19 mouse cellular contexts compared by ENCODE assay signal in the genomic region with DNA sequence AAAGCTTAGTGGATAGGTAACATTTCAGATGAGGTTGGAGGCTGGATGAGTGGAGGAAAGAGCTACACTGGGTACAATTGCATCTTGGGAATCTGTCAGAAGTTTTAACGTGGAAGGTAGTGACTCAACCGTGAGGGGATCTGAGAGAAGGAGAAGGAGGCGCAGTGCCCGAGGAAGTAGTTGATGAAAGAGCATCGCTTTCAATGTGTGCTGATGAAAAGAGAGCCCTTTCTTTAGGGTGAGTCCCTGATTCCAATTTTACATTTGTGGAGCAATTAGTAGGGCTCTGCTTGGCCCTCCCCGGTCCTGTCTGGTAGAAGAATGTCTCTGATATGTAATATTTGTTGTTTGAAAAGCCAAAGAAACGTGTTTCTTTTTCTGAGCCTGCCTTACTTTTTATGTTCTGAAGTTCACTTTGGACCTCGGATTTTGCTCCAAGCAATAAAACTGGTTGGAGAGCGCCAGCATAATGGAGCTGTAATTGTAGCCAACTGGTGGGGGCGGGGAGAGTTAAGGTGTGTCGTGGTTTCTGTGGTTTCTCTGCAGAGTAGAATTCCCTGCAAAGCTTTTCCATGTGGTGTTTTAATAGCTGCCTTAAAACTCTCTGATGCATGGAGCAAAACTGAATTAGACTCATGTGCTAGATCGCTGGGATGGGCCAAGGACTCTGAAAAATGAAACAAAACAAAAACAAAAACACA. TPM values are rescaled to one million over a fixed set of nuclear protein-coding genes. Genes with fewer than 3 reads are reported as not detected.
DNase-seq lines count a peak whose midpoint lies in the region; TF ChIP-seq lines count a peak whose summit lies in the region.
"Had no signal": no experiment of that assay in that cellular context is flagged by ENCODE, and none has a peak within 500 bp of the region (broad histone marks: within the 10 kb centered on the region; RNA-seq: fewer than 3 reads in every experiment).

No protein-coding gene starts in this region.

- peak overlapping the region; percentile 57 for H3K4me2 ChIP-seq in myocyte (ENCODE audit: low read depth)
- H3K4me2 ChIP-seq: forebrain, embryonic 15.5 days; liver, embryonic 13.5 days had no signal

- TF ChIP-seq CTCF in lung, adult 2 months (IDR thresholded peaks at IDR 0.05; ENCODE audit: insufficient read depth, low read length): no peak

- no peaks in the 10 kb centered on the region for H3K79me2 ChIP-seq in myocyte (ENCODE audit: control insufficient read depth, insufficient read depth)

- no peak for TF ChIP-seq POLR2A in lung, adult 2 months (IDR thresholded peaks at IDR 0.05; ENCODE audit: borderline replicate concordance, extremely low read depth, low read depth, low read length)
- TF ChIP-seq POLR2A in myocyte (IDR thresholded peaks at IDR 0.05; ENCODE audit: insufficient read length, low read depth): no peak

- peak; percentile 50 for DNase-seq in lung, postnatal 36 days
- DNase-seq in lung, adult 2 months: no peak
- DNase-seq in gastrocnemius, postnatal 10 days: peak; percentile 28
- DNase-seq in kidney, postnatal 10 days: peak; percentile 61
- DNase-seq in layer of hippocampus, adult 18-20 months (ENCODE audit: low spot score in 2 of 2): no peak
- DNase-seq in liver: no peak
- DNase-seq in spleen, adult 18-20 months: no peak
- DNase-seq: heart, adult 2 months; heart, postnatal 14 days; liver, embryonic 13.5 days; right cerebral cortex, postnatal 25 days; thymus, postnatal 4 days had no signal

- no peaks in the 10 kb centered on the region for H3K4me1 ChIP-seq in lung, adult 2 months (ENCODE audit: control insufficient read depth, insufficient read depth, low read length)
- H3K4me1 ChIP-seq: forebrain, embryonic 15.5 days; liver, embryonic 13.5 days had no signal

- no peaks in the 10 kb centered on the region for H3K36me3 ChIP-seq in myocyte (ENCODE audit: control insufficient read depth, insufficient read depth)
- H3K36me3 ChIP-seq: forebrain, embryonic 15.5 days; liver, embryonic 13.5 days had no signal

- H3K4me3 ChIP-seq in lung, adult 2 months (replicated peaks; ENCODE audit: extremely low read depth, low read depth, low read length): no peak overlapping the region
- H3K4me3 ChIP-seq in myocyte: no peak overlapping the region
- H3K4me3 ChIP-seq: forebrain, embryonic 15.5 days; heart, adult 2 months; layer of hippocampus, adult 2 months; liver, embryonic 13.5 days had no signal

- WGBS in lung, adult 2 months: 70% methylated on average over 12 of the region's 12 CpGs

- H3K27me3 ChIP-seq in myocyte (ENCODE audit: control insufficient read depth, insufficient read depth, insufficient read length): no peaks in the 10 kb centered on the region
- H3K27me3 ChIP-seq: forebrain, embryonic 15.5 days; liver, embryonic 13.5 days had no signal

- no peak overlapping the region for H3ac ChIP-seq in myocyte (ENCODE audit: control insufficient read depth, insufficient read length)

TF ChIP-seq in myocyte, 11 proteins besides CTCF, POLR2A, EP300 and RAD21:
- TF ChIP-seq MYOG (IDR thresholded peaks at IDR 0.05; ENCODE audit: control insufficient read depth in 1 of 3, insufficient read depth in 1 of 3, insufficient read length in 2 of 3, low read depth in 2 of 3): no peak
- no peak for TF ChIP-seq SRF (IDR thresholded peaks at IDR 0.05; ENCODE audit: control insufficient read depth, insufficient read length, low read depth)
- TF ChIP-seq CEBPB (IDR thresholded peaks at IDR 0.05; ENCODE audit: insufficient read depth, poor library complexity, severe bottlenecking): no peak
- TF ChIP-seq POLR2AphosphoS2 (IDR thresholded peaks at IDR 0.05; ENCODE audit: insufficient read length, low read depth): no peak
- TF ChIP-seq TCF3 (IDR thresholded peaks at IDR 0.05; ENCODE audit: insufficient read length, low read depth): no peak
- no peak for TF ChIP-seq MYOD1 (IDR thresholded peaks at IDR 0.05; ENCODE audit: control insufficient read depth in 1 of 3, insufficient read length in 2 of 3, low read depth in 2 of 3)
- TF ChIP-seq MAX (IDR thresholded peaks at IDR 0.05; ENCODE audit: low read depth): no peak
- TF ChIP-seq REST (IDR thresholded peaks at IDR 0.05; ENCODE audit: insufficient read depth, insufficient read length): no peak
- TF ChIP-seq USF1 (IDR thresholded peaks at IDR 0.05; ENCODE audit: low read depth): no peak
- no peak for TF ChIP-seq TCF12 (IDR thresholded peaks at IDR 0.05; ENCODE audit: insufficient read depth, poor library complexity, severe bottlenecking)
- TF ChIP-seq E2F4 (IDR thresholded peaks at IDR 0.05; ENCODE audit: insufficient read depth): no peak
TF ChIP-seq in myocyte: peak in this region for 0.

RNA-seq across cellular contexts. Expression of a gene that starts 45.9 kb away (rescaled TPM):
- polyA plus RNA-seq in lung, adult 2 months (2012; rRNA removed): 0.68 and 1.2 TPM in 2 replicates
- total RNA-seq in gastrocnemius, postnatal 10 days (2021): under 1 TPM in 1 of 2 experiments, not detected in 1; 0.23 TPM
- polyA plus RNA-seq in myocyte (2012; fragmentation: generic; extraction: Trizol): not detected
- total RNA-seq in layer of hippocampus, adult 18-20 months (2021): under 1 TPM; 0.63 to 0.64 TPM
- total RNA-seq: adrenal gland, adult 18-20 months; common myeloid progenitor, adult 5-6 weeks; heart, adult 2 months; neutrophil, adult 5-6 weeks had no signal
- polyA plus RNA-seq: macrophage had no signal

Comparison
In these comparisons a context has a peak if more than half of its experiments do, and no peak if none do; other contexts are left out.
1. DNase-seq: peak in lung, postnatal 36 days (single experiment), gastrocnemius, postnatal 10 days (single experiment) and kidney, postnatal 10 days (single experiment); none in lung, adult 2 months (single experiment), layer of hippocampus, adult 18-20 months (0 of 2), liver (single experiment) and spleen, adult 18-20 months (0 of 2).